ENCODE assay signal across 7 mouse cellular contexts in genomic region chr16:4683581-4684456, GRCm38 (mm10). TPM values are rescaled to one million over a fixed set of nuclear protein-coding genes. Genes with fewer than 3 reads are reported as not detected.
DNase-seq lines count a peak whose midpoint lies in the region; ATAC-seq lines count a peak whose summit lies in the region.

No protein-coding gene starts in this region.

- H3K4me2 ChIP-seq in embryonic facial prominence, embryonic 11.5 days (ENCODE audit: low read depth, low read length) = peak overlapping the region; percentile 82
- peak overlapping the region; percentile 94 for H3K4me2 ChIP-seq in midbrain, embryonic 13.5 days (replicated peaks)

- ATAC-seq in embryonic facial prominence, embryonic 11.5 days (replicated peaks; ENCODE audit: insufficient number of reproducible peaks, low FRiP score, low TSS enrichment, low read depth) = peak; percentile 86
- ATAC-seq in granulocyte monocyte progenitor cell, adult 5-6 weeks (replicated peaks; ENCODE audit: poor library complexity, severe bottlenecking) = peak; percentile 70
- ATAC-seq in midbrain, embryonic 13.5 days = peak; percentile 89

- DNase-seq in adrenal gland, postnatal 14 days = peak; percentile 99
- peak; percentile 96 for DNase-seq in embryonic facial prominence, embryonic 11.5 days (ENCODE audit: low spot score)
- peak; percentile 92 for DNase-seq in kidney, adult 11 months
- peak; percentile 98 for DNase-seq in limb, embryonic 10.5 days (ENCODE audit: low spot score)
- DNase-seq in spleen, adult 12 weeks (ENCODE audit: low spot score) = peak; percentile 97

- H3K9me3 ChIP-seq in embryonic facial prominence, embryonic 11.5 days (replicated peaks; ENCODE audit: control insufficient read depth, low read length) = no peaks in the 10 kb centered on the region
- no peaks in the 10 kb centered on the region for H3K9me3 ChIP-seq in limb, embryonic 10.5 days (replicated peaks)
- no peaks in the 10 kb centered on the region for H3K9me3 ChIP-seq in midbrain, embryonic 13.5 days

- H3K27ac ChIP-seq in embryonic facial prominence, embryonic 11.5 days (replicated peaks; ENCODE audit: low read depth, low read length) = peak overlapping the region; percentile 35; the same call in 1 of the 2 replicates
- peak overlapping the region; percentile 90 for H3K27ac ChIP-seq in limb, embryonic 10.5 days
- peak overlapping the region; percentile 75 for H3K27ac ChIP-seq in midbrain, embryonic 13.5 days

- H3K4me3 ChIP-seq in embryonic facial prominence, embryonic 11.5 days (ENCODE audit: low read depth, low read length) = peak overlapping the region; percentile 93
- H3K4me3 ChIP-seq in limb, embryonic 10.5 days = peak overlapping the region; percentile 97
- peak overlapping the region; percentile 96 for H3K4me3 ChIP-seq in midbrain, embryonic 13.5 days (replicated peaks)

- H3K4me1 ChIP-seq in embryonic facial prominence, embryonic 11.5 days (ENCODE audit: control insufficient read depth, insufficient read depth, low read length) = no peaks in the 10 kb centered on the region; the same call in 1 of the 2 replicates
- peaks cover 27% of the 10 kb centered on the region for H3K4me1 ChIP-seq in limb, embryonic 10.5 days
- H3K4me1 ChIP-seq in midbrain, embryonic 13.5 days (replicated peaks) = peaks cover 26% of the 10 kb centered on the region

- H3K36me3 ChIP-seq in embryonic facial prominence, embryonic 11.5 days (replicated peaks; ENCODE audit: control insufficient read depth, insufficient read depth, low read depth, low read length) = no peaks in the 10 kb centered on the region; the same call in 1 of the 2 replicates
- peaks cover 20% of the 10 kb centered on the region for H3K36me3 ChIP-seq in limb, embryonic 10.5 days
- peaks cover 15% of the 10 kb centered on the region for H3K36me3 ChIP-seq in midbrain, embryonic 13.5 days

- H3K9ac ChIP-seq in embryonic facial prominence, embryonic 11.5 days (replicated peaks; ENCODE audit: low read length) = peak overlapping the region; percentile 86
- H3K9ac ChIP-seq in midbrain, embryonic 13.5 days (replicated peaks) = peak overlapping the region; percentile 95

- WGBS in embryonic facial prominence, embryonic 11.5 days = under 1% methylated on average over 54 of the region's 54 CpGs
- under 1% methylated on average over 54 of the region's 54 CpGs for WGBS in limb, embryonic 10.5 days
- WGBS in midbrain, embryonic 13.5 days = under 1% methylated on average over 54 of the region's 54 CpGs

- no peaks in the 10 kb centered on the region for H3K27me3 ChIP-seq in embryonic facial prominence, embryonic 11.5 days (ENCODE audit: control insufficient read depth, insufficient read depth, low read length)
- no peaks in the 10 kb centered on the region for H3K27me3 ChIP-seq in limb, embryonic 10.5 days (ENCODE audit: low read depth, poor library complexity, severe bottlenecking)
- no peaks in the 10 kb centered on the region for H3K27me3 ChIP-seq in midbrain, embryonic 13.5 days

RNA-seq across cellular contexts. Expression of gene Coro7, which starts 4.2 kb away (rescaled TPM):
- 33.6 and 38.7 TPM in 2 replicates for total RNA-seq in adrenal gland, postnatal 14 days (2021)
- 12.2 and 12.8 TPM in 2 replicates for polyA plus RNA-seq in embryonic facial prominence, embryonic 11.5 days (2014; fragmentation: Nextera tagmentation; extraction: Ambion mirVana)
- 115 and 187 TPM in 2 replicates for total RNA-seq in granulocyte monocyte progenitor cell, adult 5-6 weeks (2014; fragmentation: Nextera tagmentation)
- 39.8 and 58.1 TPM in 2 replicates for total RNA-seq in granulocyte monocyte progenitor cell, adult 5-6 weeks (2017)
- 21.8 and 22.9 TPM in 2 replicates for polyA plus RNA-seq in limb, embryonic 10.5 days (2016; fragmentation: Nextera tagmentation; extraction: Ambion mirVana)
- 25.1 and 26.5 TPM in 2 replicates for polyA plus RNA-seq in midbrain, embryonic 13.5 days (2015; fragmentation: Nextera tagmentation; extraction: Ambion mirVana)

RNA-seq across cellular contexts. Expression of gene Nmral1, which starts 35.3 kb away (rescaled TPM):
- 7.2 and 11.0 TPM in 2 replicates for total RNA-seq in adrenal gland, postnatal 14 days (2021)
- polyA plus RNA-seq in embryonic facial prominence, embryonic 11.5 days (2014; fragmentation: Nextera tagmentation; extraction: Ambion mirVana) = 190 and 192 TPM in 2 replicates
- 50.8 and 61.6 TPM in 2 replicates for total RNA-seq in granulocyte monocyte progenitor cell, adult 5-6 weeks (2014; fragmentation: Nextera tagmentation)
- total RNA-seq in granulocyte monocyte progenitor cell, adult 5-6 weeks (2017) = 75.7 and 82.9 TPM in 2 replicates
- 264 and 277 TPM in 2 replicates for polyA plus RNA-seq in limb, embryonic 10.5 days (2016; fragmentation: Nextera tagmentation; extraction: Ambion mirVana)
- polyA plus RNA-seq in midbrain, embryonic 13.5 days (2015; fragmentation: Nextera tagmentation; extraction: Ambion mirVana) = 102 and 104 TPM in 2 replicates

RNA-seq across cellular contexts. Expression of gene Hmox2, which starts 42.3 kb away (rescaled TPM):
- 93.2 and 99.1 TPM in 2 replicates for total RNA-seq in adrenal gland, postnatal 14 days (2021)
- polyA plus RNA-seq in embryonic facial prominence, embryonic 11.5 days (2014; fragmentation: Nextera tagmentation; extraction: Ambion mirVana) = 110 and 114 TPM in 2 replicates
- 70.2 and 73.0 TPM in 2 replicates for total RNA-seq in granulocyte monocyte progenitor cell, adult 5-6 weeks (2014; fragmentation: Nextera tagmentation)
- total RNA-seq in granulocyte monocyte progenitor cell, adult 5-6 weeks (2017) = 77.2 and 95.9 TPM in 2 replicates
- 93.7 and 101 TPM in 2 replicates for polyA plus RNA-seq in limb, embryonic 10.5 days (2016; fragmentation: Nextera tagmentation; extraction: Ambion mirVana)
- polyA plus RNA-seq in midbrain, embryonic 13.5 days (2015; fragmentation: Nextera tagmentation; extraction: Ambion mirVana) = 81.8 and 87.6 TPM in 2 replicates

RNA-seq across cellular contexts. Expression of gene Dnaja3, which starts 44.0 kb away (rescaled TPM):
- total RNA-seq in adrenal gland, postnatal 14 days (2021) = 166 and 173 TPM in 2 replicates
- polyA plus RNA-seq in embryonic facial prominence, embryonic 11.5 days (2014; fragmentation: Nextera tagmentation; extraction: Ambion mirVana) = 56.9 and 58.3 TPM in 2 replicates
- 41.9 and 45.8 TPM in 2 replicates for total RNA-seq in granulocyte monocyte progenitor cell, adult 5-6 weeks (2014; fragmentation: Nextera tagmentation)
- total RNA-seq in granulocyte monocyte progenitor cell, adult 5-6 weeks (2017) = 60.9 and 66.4 TPM in 2 replicates
- polyA plus RNA-seq in limb, embryonic 10.5 days (2016; fragmentation: Nextera tagmentation; extraction: Ambion mirVana) = 64.1 and 70.2 TPM in 2 replicates
- 50.5 and 54.3 TPM in 2 replicates for polyA plus RNA-seq in midbrain, embryonic 13.5 days (2015; fragmentation: Nextera tagmentation; extraction: Ambion mirVana)

RNA-seq across cellular contexts. Expression of gene Vasn, which starts 44.1 kb away (rescaled TPM):
- total RNA-seq in adrenal gland, postnatal 14 days (2021) = 11.4 and 14.9 TPM in 2 replicates
- 10.9 and 14.1 TPM in 2 replicates for polyA plus RNA-seq in embryonic facial prominence, embryonic 11.5 days (2014; fragmentation: Nextera tagmentation; extraction: Ambion mirVana)
- total RNA-seq in granulocyte monocyte progenitor cell, adult 5-6 weeks (2014; fragmentation: Nextera tagmentation) = not detected in 2 replicates
- total RNA-seq in granulocyte monocyte progenitor cell, adult 5-6 weeks (2017) = 0.67 TPM in 1 of 2 replicates, not detected in the other
- 22.5 and 28.3 TPM in 2 replicates for polyA plus RNA-seq in limb, embryonic 10.5 days (2016; fragmentation: Nextera tagmentation; extraction: Ambion mirVana)
- polyA plus RNA-seq in midbrain, embryonic 13.5 days (2015; fragmentation: Nextera tagmentation; extraction: Ambion mirVana) = 3.2 and 4.6 TPM in 2 replicates

Comparison
In these comparisons a context has a peak if more than half of its experiments do, and no peak if none do; other contexts are left out.
1. Peak in every context shown above with its lines: DNase-seq, ATAC-seq, H3K4me3 ChIP-seq and H3K27ac ChIP-seq.
2. H3K27ac ChIP-seq: peak in every context shown above with its lines; median percentile 90 in limb, embryonic 10.5 days; 75 in midbrain, embryonic 13.5 days; 35 in embryonic facial prominence, embryonic 11.5 days.